Mouse (Mus musculus): Measurements from ENCODE around the gene Pxn.

- TF ChIP-seq POLR2A (IDR thresholded peaks at IDR 0.05; ENCODE audit: insufficient read depth, low read length) = no peak
- TF ChIP-seq EP300 (IDR thresholded peaks at IDR 0.05; ENCODE audit: insufficient read depth, low read depth, low read length) = no peak
- no peak for TF ChIP-seq CTCF (IDR thresholded peaks at IDR 0.05; ENCODE audit: low read depth, low read length)
These were observed 5.9 kb downstream of the Pxn start for GRCm38 (mm10) chr5:115512375-115512774.
